Mouse (Mus musculus) T-helper 17 cell (primary cell): ENCODE measurements around the gene Arhgef3.

Source experiments
- in situ Hi-C, 2 experiments: fragments of 300-600 bp; cut with MboI, MseI; formaldehyde crosslinking; loops; 1 replicate in 1 of 2; 2 replicates in 1 of 2; pipeline ENCODE4 v1.15.1; 2025; ENCODE audit warnings: high pct_unique_total_duplicates in 2 of 2

Arhgef3 gene

GRCm38 (mm10) chr14:27114362-27115274 is at the start of gene Arhgef3:
Arhgef3 (plus strand) TSS chr14:27114899.
- in situ Hi-C loops: loop anchor here in 1 of 2 experiments (10.0 kb wide), 1 partner anchor 630 kb away; no protein-coding TSS in a partner anchor

GRCm38 (mm10) chr14:27066171-27066929 is 48.3 kb upstream of the Arhgef3 start:
- in situ Hi-C loops: no loop called here

- in situ Hi-C loops: no loop called here
Measured at GRCm38 (mm10) chr14:27067866-27068271, 46.8 kb upstream of the Arhgef3 start.

- in situ Hi-C loops: no loop called here
Measured at GRCm38 (mm10) chr14:27069434-27070097, 45.1 kb upstream of the Arhgef3 start.

- in situ Hi-C loops: no loop called here
Measured at GRCm38 (mm10) chr14:27070128-27070527, 44.6 kb upstream of the Arhgef3 start.

GRCm38 (mm10) chr14:27070758-27071157 is 43.9 kb upstream of the Arhgef3 start:
- in situ Hi-C loops: no loop called here

GRCm38 (mm10) chr14:27071985-27072384 is 42.7 kb upstream of the Arhgef3 start:
- in situ Hi-C loops: no loop called here

- in situ Hi-C loops: no loop called here
Measured at GRCm38 (mm10) chr14:27075084-27075483, 39.6 kb upstream of the Arhgef3 start.

GRCm38 (mm10) chr14:27075909-27076521 is 38.7 kb upstream of the Arhgef3 start:
- in situ Hi-C loops: no loop called here

- in situ Hi-C loops: no loop called here
Measured at GRCm38 (mm10) chr14:27076522-27076920, 38.2 kb upstream of the Arhgef3 start.

- in situ Hi-C loops: no loop called here
Measured at GRCm38 (mm10) chr14:27081536-27082275, 33.0 kb upstream of the Arhgef3 start.

- in situ Hi-C loops: no loop called here
Measured at GRCm38 (mm10) chr14:27085471-27085870, 29.2 kb upstream of the Arhgef3 start.

GRCm38 (mm10) chr14:27085999-27086398 is 28.7 kb upstream of the Arhgef3 start:
- in situ Hi-C loops: no loop called here

- in situ Hi-C loops: no loop called here
Measured at GRCm38 (mm10) chr14:27094247-27094646, 20.5 kb upstream of the Arhgef3 start.

- in situ Hi-C loops: loop anchor here in 1 of 2 experiments (5.0 kb wide), 1 partner anchor 74 kb away; no protein-coding TSS in a partner anchor
Measured at GRCm38 (mm10) chr14:27096133-27096532, 18.6 kb upstream of the Arhgef3 start.

GRCm38 (mm10) chr14:27096779-27097178 is 17.9 kb upstream of the Arhgef3 start:
- in situ Hi-C loops: loop anchor here in 1 of 2 experiments (5.0 kb wide), 1 partner anchor 74 kb away; no protein-coding TSS in a partner anchor

- in situ Hi-C loops: no loop called here
Measured at GRCm38 (mm10) chr14:27101735-27102134, 13.0 kb upstream of the Arhgef3 start.

GRCm38 (mm10) chr14:27102720-27103119 is 12.0 kb upstream of the Arhgef3 start:
- in situ Hi-C loops: no loop called here

GRCm38 (mm10) chr14:27105731-27106457 is 8.8 kb upstream of the Arhgef3 start:
- in situ Hi-C loops: no loop called here
